Mouse (Mus musculus) MEL (cell line): ENCODE data around the gene Anxa4. TPM values are rescaled to one million over a fixed set of nuclear protein-coding genes. Genes with fewer than 3 reads are reported as not detected.

Experiments used
- DNase-seq: peaks from one replicate; pipeline ENCODE4 v3.0.0; 2011; ENCODE audit warnings: low read depth, low spot score
- H3K27ac ChIP-seq: 2 replicates; pipeline ENCODE4 v1.5.1; 2012; ENCODE audit warnings: low read depth, mild to moderate bottlenecking, control low read depth, low read length, moderate library complexity; ENCODE audit not compliant: control insufficient read depth
- H3K27me3 ChIP-seq, 2 experiments: fragments of 150-350 bp in 1 of 2; sonication (generic) in 1 of 2; 2 replicates each; pipeline ENCODE4 v1.6.1; 2012; ENCODE audit warnings: low read length in 2 of 2, mild to moderate bottlenecking in 2 of 2, improper control_type of control experiment in 1 of 2, moderate library complexity in 1 of 2; ENCODE audit not compliant: insufficient read depth in 2 of 2, control insufficient read depth in 1 of 2
- H3K36me3 ChIP-seq, 2 experiments: 2 replicates each; pipeline ENCODE4 v1.6.1; 2012 to 2014; ENCODE audit warnings: low read length in 2 of 2, improper control_type of control experiment in 1 of 2, inconsistent platforms in 1 of 2, mild to moderate bottlenecking in 1 of 2; ENCODE audit not compliant: insufficient read depth in 2 of 2, control insufficient read depth in 1 of 2
- H3K4me1 ChIP-seq, 2 experiments: fragments of 150-350 bp in 1 of 2; sonication (generic) in 1 of 2; 2 replicates each; pipeline ENCODE4 v1.6.1; 2012; ENCODE audit warnings: low read length in 2 of 2, improper control_type of control experiment in 1 of 2, mild to moderate bottlenecking in 1 of 2; ENCODE audit not compliant: insufficient read depth in 2 of 2, control insufficient read depth in 1 of 2
- H3K4me3 ChIP-seq, 2 experiments: fragments of 150-350 bp in 1 of 2; sonication (generic) in 1 of 2; 2 replicates each; pipeline ENCODE4 v1.5.1; 2012; ENCODE audit warnings: low read depth in 2 of 2, low read length in 2 of 2, mild to moderate bottlenecking in 2 of 2, moderate library complexity in 2 of 2, control low read depth in 1 of 2, improper control_type of control experiment in 1 of 2; ENCODE audit not compliant: control insufficient read depth in 1 of 2, insufficient read depth in 1 of 2
- H3K79me2 ChIP-seq: 2 replicates; pipeline ENCODE4 v1.6.1; 2012; ENCODE audit warnings: mild to moderate bottlenecking, low read length, moderate library complexity; ENCODE audit not compliant: control insufficient read depth, poor library complexity, insufficient read depth
- H3K9ac ChIP-seq: 2 replicates; pipeline ENCODE4 v1.6.1; 2012; ENCODE audit warnings: low read depth, mild to moderate bottlenecking, control low read depth, low read length, moderate library complexity; ENCODE audit not compliant: control insufficient read depth, poor library complexity, severe bottlenecking
- H3K9me3 ChIP-seq: fragments of 150-350 bp; sonication (generic); replicated peaks from 2 replicates; pipeline ENCODE4 v1.6.1; 2012; ENCODE audit warnings: mild to moderate bottlenecking, low read length, improper control_type of control experiment, moderate library complexity; ENCODE audit not compliant: insufficient read depth
- CHD2 ChIP-seq: IDR thresholded peaks from 2 replicates; pipeline ENCODE4 v1.6.1; 2011; ENCODE audit warnings: low read length, improper control_type of control experiment
- CTCF ChIP-seq, 3 experiments: IDR thresholded peaks in 2 of 3; conservative IDR thresholded peaks in 1 of 3; 2 replicates each; pipeline ENCODE4 v1.5.1; 2011 to 2012; ENCODE audit warnings: low read length in 3 of 3, low read depth in 2 of 3, mild to moderate bottlenecking in 2 of 3, improper control_type of control experiment in 1 of 3, inconsistent platforms in 1 of 3, mixed read lengths in 1 of 3, moderate library complexity in 1 of 3; ENCODE audit not compliant: control insufficient read depth in 1 of 3, insufficient read depth in 1 of 3, poor library complexity in 1 of 3, severe bottlenecking in 1 of 3
- E2F4 ChIP-seq: IDR thresholded peaks from 2 replicates; pipeline ENCODE4 v1.6.1; 2011; ENCODE audit warnings: low read depth, low read length, improper control_type of control experiment, borderline replicate concordance
- ELF1 ChIP-seq: IDR thresholded peaks from 2 replicates; pipeline ENCODE4 v1.6.1; 2014; ENCODE audit warnings: low read depth, mild to moderate bottlenecking, inconsistent platforms, low read length, improper control_type of control experiment, moderate library complexity
- ETS1 ChIP-seq: IDR thresholded peaks from 2 replicates; pipeline ENCODE4 v1.6.1; 2012; ENCODE audit warnings: low read depth, mild to moderate bottlenecking, inconsistent platforms, low read length, improper control_type of control experiment, moderate library complexity
- HCFC1 ChIP-seq: IDR thresholded peaks from 2 replicates; pipeline ENCODE4 v1.6.1; 2012; ENCODE audit warnings: low read depth, mild to moderate bottlenecking, inconsistent platforms, low read length, improper control_type of control experiment, moderate library complexity
- MAZ ChIP-seq: IDR thresholded peaks from 2 replicates; pipeline ENCODE4 v1.6.1; 2012; ENCODE audit warnings: low read depth, mild to moderate bottlenecking, inconsistent platforms, low read length, improper control_type of control experiment
- MXI1 ChIP-seq: IDR thresholded peaks from 2 replicates; pipeline ENCODE4 v1.6.1; 2011; ENCODE audit warnings: mild to moderate bottlenecking, low read depth, low read length, improper control_type of control experiment
- MYB ChIP-seq: IDR thresholded peaks from 2 replicates; pipeline ENCODE4 v1.6.1; 2011; ENCODE audit warnings: mild to moderate bottlenecking, low read depth, low read length, improper control_type of control experiment
- MYC ChIP-seq: IDR thresholded peaks from 2 replicates; pipeline ENCODE4 v1.6.1; 2011; ENCODE audit warnings: low read depth, mild to moderate bottlenecking, low read length, improper control_type of control experiment, moderate library complexity
- NRF1 ChIP-seq: IDR thresholded peaks from 2 replicates; pipeline ENCODE4 v1.6.1; 2014; ENCODE audit warnings: low read depth, mild to moderate bottlenecking, inconsistent platforms, low read length, improper control_type of control experiment, moderate library complexity; ENCODE audit not compliant: poor library complexity, insufficient read depth, severe bottlenecking
- POLR2AphosphoS2 ChIP-seq: IDR thresholded peaks from 2 replicates; pipeline ENCODE4 v1.6.1; 2011; ENCODE audit warnings: low read length, improper control_type of control experiment
- RAD21 ChIP-seq: IDR thresholded peaks from 2 replicates; pipeline ENCODE4 v1.6.1; 2011; ENCODE audit warnings: mild to moderate bottlenecking, low read depth, low read length, improper control_type of control experiment
- RCOR1 ChIP-seq: IDR thresholded peaks from 2 replicates; pipeline ENCODE4 v1.6.1; 2012; ENCODE audit warnings: low read depth, mild to moderate bottlenecking, inconsistent platforms, low read length, improper control_type of control experiment
- SMC3 ChIP-seq: IDR thresholded peaks from 2 replicates; pipeline ENCODE4 v1.6.1; 2011; ENCODE audit warnings: low read depth, low read length, improper control_type of control experiment
- TAL1 ChIP-seq: IDR thresholded peaks from 2 replicates; pipeline ENCODE4 v1.6.1; 2012; ENCODE audit warnings: mild to moderate bottlenecking, inconsistent platforms, low read length, moderate library complexity, mixed read lengths
- TBP ChIP-seq: IDR thresholded peaks from 2 replicates; pipeline ENCODE4 v1.8.0; 2011; ENCODE audit warnings: low read depth, low read length, improper control_type of control experiment
- TCF12 ChIP-seq: IDR thresholded peaks from 2 replicates; pipeline ENCODE4 v1.6.1; 2014; ENCODE audit warnings: low read depth, mild to moderate bottlenecking, inconsistent platforms, low read length, improper control_type of control experiment, moderate library complexity
- USF1 ChIP-seq: IDR thresholded peaks from 2 replicates; pipeline ENCODE4 v1.6.1; 2014; ENCODE audit warnings: low read depth, mild to moderate bottlenecking, inconsistent platforms, low read length, improper control_type of control experiment, moderate library complexity
- USF2 ChIP-seq, 2 experiments: IDR thresholded peaks; 2 replicates each; pipeline ENCODE4 v1.6.1; 2011 to 2012; ENCODE audit warnings: improper control_type of control experiment in 2 of 2, low read length in 2 of 2, borderline replicate concordance in 1 of 2, inconsistent platforms in 1 of 2, low read depth in 1 of 2, mild to moderate bottlenecking in 1 of 2; ENCODE audit not compliant: insufficient read depth in 1 of 2
- ZKSCAN1 ChIP-seq: IDR thresholded peaks from 2 replicates; pipeline ENCODE4 v1.6.1; 2012; ENCODE audit warnings: low read depth, mild to moderate bottlenecking, inconsistent platforms, low read length, improper control_type of control experiment, moderate library complexity
- ZNF384 ChIP-seq: IDR thresholded peaks from 2 replicates; pipeline ENCODE4 v1.6.1; 2012; ENCODE audit warnings: low read depth, mild to moderate bottlenecking, inconsistent platforms, low read length, improper control_type of control experiment
- polyA plus RNA-seq, 2 experiments: library from polyadenylated mRNA; stranded (reverse) in 1 of 2; unstranded in 1 of 2; fragments of >175 nt in 1 of 2; fragments of >200 nt in 1 of 2; gene quantifications; 2 replicates each; pipeline versions ENCODE4 v1.2.1 to v1.2.4; 2012; ENCODE audit warnings: low replicate concordance in 2 of 2, low read depth in 1 of 2; ENCODE audit not compliant: insufficient read length in 2 of 2, insufficient read depth in 1 of 2, missing spikeins in 1 of 2
- total RNA-seq: library from RNA; depleted of rRNA; stranded (reverse); fragments of 300-350 nt; gene quantifications from 2 replicates; pipeline ENCODE4 v1.2.3, GENCODE M21; 2012

Gene Anxa4
- total and polyA plus RNA-seq, 3 experiments: 31.1 to 176 (median 53.6) TPM

GRCm38 (mm10) chr6:86776001-86776705, 17.2 kb downstream of the Anxa4 start:
- H3K9ac ChIP-seq: no peak overlapping the region
- TF ChIP-seq MYB (no peak), CHD2 (no peak), MAZ (no peak), TCF12 (no peak), ELF1 (no peak), HCFC1 (no peak), ZNF384 (no peak), USF1 (no peak), E2F4 (no peak), RCOR1 (no peak), NRF1 (no peak), ZKSCAN1 (no peak), POLR2AphosphoS2 (no peak), MXI1 (no peak), USF2 (IDR thresholded peaks at IDR 0.05; ENCODE audit: borderline replicate concordance in 1 of 2, insufficient read depth in 1 of 2, low read depth in 1 of 2, low read length in 2 of 2) (no peak)
- no peak for DNase-seq
- no peaks in the 10 kb centered on the region for H3K9me3 ChIP-seq
- no peak overlapping the region for H3K27ac ChIP-seq
- H3K36me3 ChIP-seq: peaks cover 0 to 39% of the 10 kb centered on the region in 2 experiments; a peak in 2 of 4 replicates
- H3K79me2 ChIP-seq: no peaks in the 10 kb centered on the region
- no peaks in the 10 kb centered on the region for H3K27me3 ChIP-seq
- H3K4me3 ChIP-seq: no peak overlapping the region
- peaks cover 13 to 47% of the 10 kb centered on the region in 2 experiments for H3K4me1 ChIP-seq

DNA sequence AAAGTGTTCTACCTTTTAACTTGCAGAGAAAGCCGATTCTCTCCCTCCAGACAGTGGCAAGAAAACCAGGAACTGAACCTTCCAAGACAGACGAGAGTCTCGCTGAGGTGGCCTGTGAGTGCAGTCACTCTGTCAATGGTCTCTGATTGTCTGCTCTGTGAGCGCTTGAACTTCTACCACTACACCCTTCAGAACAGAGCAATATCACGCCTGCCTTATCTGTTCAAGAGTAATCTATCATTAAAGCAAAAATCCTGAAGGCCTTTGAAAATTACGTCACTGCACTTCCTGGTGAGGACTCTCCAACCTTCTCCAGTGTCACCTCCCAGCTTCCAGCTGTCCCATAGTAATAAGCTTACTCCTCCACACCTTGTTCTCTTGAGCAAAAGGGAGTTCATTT, 18.4 kb downstream of the Anxa4 start:
- H3K79me2 ChIP-seq: no peaks in the 10 kb centered on the region
- TF ChIP-seq ZNF384: no peak
- no peak for TF ChIP-seq HCFC1
- no peak for TF ChIP-seq RCOR1
- TF ChIP-seq SMC3: no peak
- no peak for TF ChIP-seq ETS1
- TF ChIP-seq RAD21: no peak
- TF ChIP-seq TBP: no peak
- TF ChIP-seq TAL1: no peak
- no peak for TF ChIP-seq ELF1
- TF ChIP-seq POLR2AphosphoS2: no peak
- no peak for TF ChIP-seq CTCF (IDR thresholded peaks at IDR 0.05 in 2 of 3, conservative IDR thresholded peaks at IDR 0.05 in 1 of 3; ENCODE audit: control insufficient read depth in 1 of 3, insufficient read depth in 1 of 3, low read depth in 2 of 3, low read length in 3 of 3, poor library complexity in 1 of 3, severe bottlenecking in 1 of 3)
- TF ChIP-seq MYC: no peak
- H3K9ac ChIP-seq: no peak overlapping the region
- no peak overlapping the region for H3K27ac ChIP-seq
- no peaks in the 10 kb centered on the region for H3K27me3 ChIP-seq
- no peak for DNase-seq
- peaks cover 0 to 39% of the 10 kb centered on the region in 2 experiments; a peak in 2 of 4 replicates for H3K36me3 ChIP-seq
- no peaks in the 10 kb centered on the region for H3K9me3 ChIP-seq
- H3K4me3 ChIP-seq: no peak overlapping the region
- peaks cover 13 to 45% of the 10 kb centered on the region in 2 experiments for H3K4me1 ChIP-seq
